Mouse (Mus musculus): ENCODE data around the gene Nr2c2. TPM values are rescaled to one million over a fixed set of nuclear protein-coding genes. Genes with fewer than 3 reads are reported as not detected.
A peak's percentile ranks its signal among the peaks of the same experiment; 100 is the strongest.
"Not testable (repeated sequence)": the region's sequence is repeated elsewhere in the genome, so short reads cannot be mapped to it uniquely, and the experiment has no call there.

Nr2c2 gene
- polyA plus RNA-seq, 1 experiment from 2014 or later = 18.5 TPM

GRCm38 (mm10) chr6:92067146-92067790 is 23.9 kb upstream of the Nr2c2 start:
- peak; percentile 53 for ATAC-seq (replicated peaks; ENCODE audit: insufficient number of reproducible peaks, low FRiP score, low TSS enrichment, low read depth)
- WGBS = 34% methylated on average over 16 of the region's 16 CpGs
- no peaks in the 10 kb centered on the region for H3K9me3 ChIP-seq (replicated peaks; ENCODE audit: control insufficient read depth, low read length)
- H3K4me2 ChIP-seq (ENCODE audit: low read depth, low read length) = no peak overlapping the region
- no peaks in the 10 kb centered on the region for H3K36me3 ChIP-seq (replicated peaks; ENCODE audit: control insufficient read depth, insufficient read depth, low read depth, low read length)
- peak; percentile 78 for DNase-seq (ENCODE audit: low spot score)
- H3K27ac ChIP-seq (replicated peaks; ENCODE audit: low read depth, low read length) = no peak overlapping the region
- no peak overlapping the region for H3K4me3 ChIP-seq (ENCODE audit: low read depth, low read length)
- H3K9ac ChIP-seq (replicated peaks; ENCODE audit: low read length) = no peak overlapping the region
- H3K27me3 ChIP-seq (ENCODE audit: control insufficient read depth, insufficient read depth, low read length) = no peaks in the 10 kb centered on the region
- H3K4me1 ChIP-seq (ENCODE audit: control insufficient read depth, insufficient read depth, low read length) = no peaks in the 10 kb centered on the region

GRCm38 (mm10) chr6:92071121-92071839 is 19.9 kb upstream of the Nr2c2 start:
- WGBS = 57% methylated on average over 15 of the region's 15 CpGs
- H3K9ac ChIP-seq (replicated peaks; ENCODE audit: low read length) = no peak overlapping the region
- H3K27me3 ChIP-seq (ENCODE audit: control insufficient read depth, insufficient read depth, low read length) = no peaks in the 10 kb centered on the region
- DNase-seq (ENCODE audit: low spot score) (no peak), ATAC-seq (replicated peaks; ENCODE audit: insufficient number of reproducible peaks, low FRiP score, low TSS enrichment, low read depth) (no peak)
- no peak overlapping the region for H3K4me2 ChIP-seq (ENCODE audit: low read depth, low read length)
- H3K27ac ChIP-seq (replicated peaks; ENCODE audit: low read depth, low read length) = no peak overlapping the region
- H3K36me3 ChIP-seq (replicated peaks; ENCODE audit: control insufficient read depth, insufficient read depth, low read depth, low read length) = no peaks in the 10 kb centered on the region
- H3K4me1 ChIP-seq (ENCODE audit: control insufficient read depth, insufficient read depth, low read length) = no peaks in the 10 kb centered on the region
- H3K9me3 ChIP-seq (replicated peaks; ENCODE audit: control insufficient read depth, low read length) = no peaks in the 10 kb centered on the region
- no peak overlapping the region for H3K4me3 ChIP-seq (ENCODE audit: low read depth, low read length)

- DNase-seq (ENCODE audit: low spot score) = no peak
- Histone ChIP-seq H3K9ac (replicated peaks; ENCODE audit: low read length) (no peak overlapping the region), H3K9me3 (replicated peaks; ENCODE audit: control insufficient read depth, low read length) (no peaks in the 10 kb centered on the region), H3K27me3 (ENCODE audit: control insufficient read depth, insufficient read depth, low read length) (no peaks in the 10 kb centered on the region), H3K36me3 (replicated peaks; ENCODE audit: control insufficient read depth, insufficient read depth, low read depth, low read length) (no peaks in the 10 kb centered on the region), H3K4me3 (ENCODE audit: low read depth, low read length) (no peak overlapping the region), H3K4me2 (ENCODE audit: low read depth, low read length) (no peak overlapping the region), H3K27ac (replicated peaks; ENCODE audit: low read depth, low read length) (no peak overlapping the region), H3K4me1 (ENCODE audit: control insufficient read depth, insufficient read depth, low read length) (no peaks in the 10 kb centered on the region)
- no peak for ATAC-seq (replicated peaks; ENCODE audit: insufficient number of reproducible peaks, low FRiP score, low TSS enrichment, low read depth)
- 96% methylated on average over 2 of the region's 2 CpGs for WGBS
Measured at GRCm38 (mm10) chr6:92080730-92081129, 10.5 kb upstream of the Nr2c2 start.

- Histone ChIP-seq H3K27me3 (ENCODE audit: control insufficient read depth, insufficient read depth, low read length) (no peaks in the 10 kb centered on the region), H3K9me3 (replicated peaks; ENCODE audit: control insufficient read depth, low read length) (no peaks in the 10 kb centered on the region), H3K27ac (replicated peaks; ENCODE audit: low read depth, low read length) (no peak overlapping the region), H3K4me3 (ENCODE audit: low read depth, low read length) (no peak overlapping the region), H3K4me1 (ENCODE audit: control insufficient read depth, insufficient read depth, low read length) (no peaks in the 10 kb centered on the region), H3K4me2 (ENCODE audit: low read depth, low read length) (no peak overlapping the region), H3K36me3 (replicated peaks; ENCODE audit: control insufficient read depth, insufficient read depth, low read depth, low read length) (no peaks in the 10 kb centered on the region), H3K9ac (replicated peaks; ENCODE audit: low read length) (no peak overlapping the region)
- ATAC-seq (replicated peaks; ENCODE audit: insufficient number of reproducible peaks, low FRiP score, low TSS enrichment, low read depth) = no peak
- WGBS = 83% methylated on average over 4 of the region's 4 CpGs
- no peak for DNase-seq (ENCODE audit: low spot score)
Measured at GRCm38 (mm10) chr6:92082756-92083155, 8.4 kb upstream of the Nr2c2 start.

GRCm38 (mm10) chr6:92084932-92085331 is 6.3 kb upstream of the Nr2c2 start:
- H3K9ac ChIP-seq (replicated peaks; ENCODE audit: low read length) = no peak overlapping the region
- H3K4me1 ChIP-seq (ENCODE audit: control insufficient read depth, insufficient read depth, low read length) = no peaks in the 10 kb centered on the region
- H3K27me3 ChIP-seq (ENCODE audit: control insufficient read depth, insufficient read depth, low read length) = no peaks in the 10 kb centered on the region
- H3K4me2 ChIP-seq (ENCODE audit: low read depth, low read length) = no peak overlapping the region
- ATAC-seq (replicated peaks; ENCODE audit: insufficient number of reproducible peaks, low FRiP score, low TSS enrichment, low read depth) = no peak
- no peak overlapping the region for H3K4me3 ChIP-seq (ENCODE audit: low read depth, low read length)
- 78% methylated on average over 3 of the region's 3 CpGs for WGBS
- H3K9me3 ChIP-seq (replicated peaks; ENCODE audit: control insufficient read depth, low read length) = no peaks in the 10 kb centered on the region
- no peak for DNase-seq (ENCODE audit: low spot score)
- H3K36me3 ChIP-seq (replicated peaks; ENCODE audit: control insufficient read depth, insufficient read depth, low read depth, low read length) = no peaks in the 10 kb centered on the region
- no peak overlapping the region for H3K27ac ChIP-seq (replicated peaks; ENCODE audit: low read depth, low read length)

- H3K9ac ChIP-seq (replicated peaks; ENCODE audit: low read length); DNase-seq (ENCODE audit: low spot score); H3K27me3 ChIP-seq (ENCODE audit: control insufficient read depth, insufficient read depth, low read length); H3K36me3 ChIP-seq (replicated peaks; ENCODE audit: control insufficient read depth, insufficient read depth, low read depth, low read length); H3K27ac ChIP-seq (replicated peaks; ENCODE audit: low read depth, low read length); H3K4me2 ChIP-seq (ENCODE audit: low read depth, low read length); H3K4me3 ChIP-seq (ENCODE audit: low read depth, low read length); H3K9me3 ChIP-seq (replicated peaks; ENCODE audit: control insufficient read depth, low read length); H3K4me1 ChIP-seq (ENCODE audit: control insufficient read depth, insufficient read depth, low read length); ATAC-seq (replicated peaks; ENCODE audit: insufficient number of reproducible peaks, low FRiP score, low TSS enrichment, low read depth): not testable (repeated sequence)
- 93% methylated on average over 7 of the region's 7 CpGs for WGBS
Measured at GRCm38 (mm10) chr6:92089141-92089540, 2.0 kb upstream of the Nr2c2 start.

- H3K27me3 ChIP-seq (ENCODE audit: control insufficient read depth, insufficient read depth, low read length) = no peaks in the 10 kb centered on the region
- no peaks in the 10 kb centered on the region for H3K9me3 ChIP-seq (replicated peaks; ENCODE audit: control insufficient read depth, low read length)
- no peak overlapping the region for H3K9ac ChIP-seq (replicated peaks; ENCODE audit: low read length)
- 94% methylated on average over 4 of the region's 4 CpGs for WGBS
- H3K27ac ChIP-seq (replicated peaks; ENCODE audit: low read depth, low read length) = no peak overlapping the region
- H3K4me1 ChIP-seq (ENCODE audit: control insufficient read depth, insufficient read depth, low read length) = no peaks in the 10 kb centered on the region
- ATAC-seq (replicated peaks; ENCODE audit: insufficient number of reproducible peaks, low FRiP score, low TSS enrichment, low read depth) = no peak
- no peaks in the 10 kb centered on the region for H3K36me3 ChIP-seq (replicated peaks; ENCODE audit: control insufficient read depth, insufficient read depth, low read depth, low read length)
- H3K4me2 ChIP-seq (ENCODE audit: low read depth, low read length) = no peak overlapping the region
- no peak for DNase-seq (ENCODE audit: low spot score)
- no peak overlapping the region for H3K4me3 ChIP-seq (ENCODE audit: low read depth, low read length)
Measured at GRCm38 (mm10) chr6:92089982-92090381, 1.2 kb upstream of the Nr2c2 start.

- Histone ChIP-seq H3K4me1 (ENCODE audit: control insufficient read depth, insufficient read depth, low read length) (no peaks in the 10 kb centered on the region), H3K27ac (replicated peaks; ENCODE audit: low read depth, low read length) (no peak overlapping the region; the same call in 1 of the 2 replicates), H3K9me3 (replicated peaks; ENCODE audit: control insufficient read depth, low read length) (no peaks in the 10 kb centered on the region), H3K4me3 (ENCODE audit: low read depth, low read length) (peak overlapping the region; percentile 98), H3K9ac (replicated peaks; ENCODE audit: low read length) (peak overlapping the region; percentile 99), H3K4me2 (ENCODE audit: low read depth, low read length) (peak overlapping the region; percentile 59), H3K36me3 (replicated peaks; ENCODE audit: control insufficient read depth, insufficient read depth, low read depth, low read length) (no peaks in the 10 kb centered on the region), H3K27me3 (ENCODE audit: control insufficient read depth, insufficient read depth, low read length) (no peaks in the 10 kb centered on the region)
- DNase-seq (ENCODE audit: low spot score) (no peak), ATAC-seq (replicated peaks; ENCODE audit: insufficient number of reproducible peaks, low FRiP score, low TSS enrichment, low read depth) (no peak)
- WGBS = 6% methylated on average over 4 of the region's 4 CpGs
Measured at GRCm38 (mm10) chr6:92090497-92090896, 693 bp upstream of the Nr2c2 start.

Data from embryonic facial prominence, embryonic 11.5 days (tissue).